Mouse (Mus musculus) duodenum, adult 2 months (tissue): ENCODE results near the gene Wee1. TPM values are rescaled to one million over a fixed set of nuclear protein-coding genes. Genes with fewer than 3 reads are reported as not detected.

Experiments
- polyA plus RNA-seq: library from polyadenylated mRNA; depleted of rRNA; stranded (reverse); fragments of >200 nt; gene quantifications from 2 replicates; pipeline ENCODE4 v1.2.3, GENCODE M21; 2012; ENCODE audit warnings: low replicate concordance; rRNA removed

The Wee1 gene
- polyA plus RNA-seq = 7.0 and 9.1 TPM in 2 replicates

GRCm38 (mm10) chr7:110121516-110122288, at the start of gene Wee1:
Gene Wee1 (plus strand): TSS chr7:110122046.

Other genes with a start within 250 kb of the Wee1 start
- 10.5 and 12.1 TPM in 2 replicates for gene Dennd5a, start 161.6 kb upstream of the Wee1 start, polyA plus RNA-seq
- gene Tmem41b, start 135.1 kb upstream of the Wee1 start, polyA plus RNA-seq = 20.6 and 21.4 TPM in 2 replicates
- gene Ipo7, start 103.8 kb upstream of the Wee1 start, polyA plus RNA-seq = 5.2 and 18.6 TPM in 2 replicates
- gene Zfp143, start 60.8 kb upstream of the Wee1 start, polyA plus RNA-seq = 8.1 and 8.9 TPM in 2 replicates
- 6.7 and 7.0 TPM in 2 replicates for gene Swap70, start 99.7 kb downstream of the Wee1 start, polyA plus RNA-seq